Mouse (Mus musculus): ENCODE data around the gene Def6. TPM values are rescaled to one million over a fixed set of nuclear protein-coding genes. Genes with fewer than 3 reads are reported as not detected.
A peak's percentile ranks its signal among the peaks of the same experiment; 100 is the strongest.

Def6 gene
- polyA plus RNA-seq, 1 experiment from 2014 or later: 2.9 TPM

GRCm38 (mm10) chr17:28240846-28241245 lies 33.3 kb downstream of the Def6 start:
- Histone ChIP-seq H3K4me3 (ENCODE audit: low read depth, low read length) (no peak overlapping the region), H3K9me3 (ENCODE audit: control insufficient read depth, low read length) (no peaks in the 10 kb centered on the region), H3K27me3 (ENCODE audit: control insufficient read depth, insufficient read depth, low read length) (no peaks in the 10 kb centered on the region), H3K4me2 (replicated peaks; ENCODE audit: low read depth, low read length) (no peak overlapping the region), H3K27ac (ENCODE audit: low read depth, low read length) (no peak overlapping the region), H3K9ac (ENCODE audit: low read depth, low read length) (no peak overlapping the region), H3K4me1 (replicated peaks; ENCODE audit: control insufficient read depth, insufficient read depth, low read length) (no peaks in the 10 kb centered on the region), H3K36me3 (ENCODE audit: control insufficient read depth, insufficient read depth, low read length) (no peaks in the 10 kb centered on the region)
- DNase-seq (ENCODE audit: low spot score) (no peak), ATAC-seq (ENCODE audit: low FRiP score) (no peak)
- WGBS: 94% methylated on average over 5 of the region's 5 CpGs

DNA sequence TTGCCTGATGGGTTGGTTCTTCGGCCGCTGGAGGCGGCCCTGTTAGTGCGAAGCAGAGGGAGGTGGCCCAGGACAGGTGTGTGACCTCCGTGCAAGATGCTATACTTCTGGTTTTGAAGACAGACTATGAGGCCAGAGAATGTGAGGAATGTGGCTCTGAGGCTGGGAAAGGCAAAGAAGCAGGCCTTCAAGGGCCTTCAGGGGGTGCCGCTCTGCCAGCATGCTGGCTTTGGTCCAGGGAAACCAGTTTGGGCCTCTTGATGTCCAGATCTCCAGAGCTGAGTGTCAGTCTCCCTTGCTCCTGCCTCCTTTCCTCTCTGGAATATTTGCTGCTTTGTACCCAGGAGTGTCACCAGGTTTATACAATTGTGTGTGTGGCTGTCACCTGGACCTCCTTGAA lies 34.7 kb downstream of the Def6 start:
- H3K4me3 ChIP-seq (ENCODE audit: low read depth, low read length): no peak overlapping the region
- 89% methylated on average over 6 of the region's 6 CpGs for WGBS
- no peaks in the 10 kb centered on the region for H3K36me3 ChIP-seq (ENCODE audit: control insufficient read depth, insufficient read depth, low read length)
- DNase-seq (ENCODE audit: low spot score) (no peak), ATAC-seq (ENCODE audit: low FRiP score) (no peak)
- H3K27me3 ChIP-seq (ENCODE audit: control insufficient read depth, insufficient read depth, low read length): no peaks in the 10 kb centered on the region
- no peak overlapping the region for H3K9ac ChIP-seq (ENCODE audit: low read depth, low read length)
- no peak overlapping the region for H3K27ac ChIP-seq (ENCODE audit: low read depth, low read length)
- H3K4me2 ChIP-seq (replicated peaks; ENCODE audit: low read depth, low read length): no peak overlapping the region
- H3K4me1 ChIP-seq (replicated peaks; ENCODE audit: control insufficient read depth, insufficient read depth, low read length): no peaks in the 10 kb centered on the region
- no peaks in the 10 kb centered on the region for H3K9me3 ChIP-seq (ENCODE audit: control insufficient read depth, low read length)

GRCm38 (mm10) chr17:28244214-28244613 lies 36.6 kb downstream of the Def6 start:
- no peaks in the 10 kb centered on the region for H3K9me3 ChIP-seq (ENCODE audit: control insufficient read depth, low read length)
- no peak for ATAC-seq (ENCODE audit: low FRiP score)
- H3K36me3 ChIP-seq (ENCODE audit: control insufficient read depth, insufficient read depth, low read length): no peaks in the 10 kb centered on the region
- DNase-seq (ENCODE audit: low spot score): no peak
- H3K9ac ChIP-seq (ENCODE audit: low read depth, low read length): no peak overlapping the region
- H3K27ac ChIP-seq (ENCODE audit: low read depth, low read length): peak overlapping the region; percentile 24; the same call in 1 of the 2 replicates
- WGBS: 80% methylated on average over 6 of the region's 6 CpGs
- no peak overlapping the region for H3K4me2 ChIP-seq (replicated peaks; ENCODE audit: low read depth, low read length)
- no peaks in the 10 kb centered on the region for H3K4me1 ChIP-seq (replicated peaks; ENCODE audit: control insufficient read depth, insufficient read depth, low read length)
- no peak overlapping the region for H3K4me3 ChIP-seq (ENCODE audit: low read depth, low read length)
- no peaks in the 10 kb centered on the region for H3K27me3 ChIP-seq (ENCODE audit: control insufficient read depth, insufficient read depth, low read length)

DNA sequence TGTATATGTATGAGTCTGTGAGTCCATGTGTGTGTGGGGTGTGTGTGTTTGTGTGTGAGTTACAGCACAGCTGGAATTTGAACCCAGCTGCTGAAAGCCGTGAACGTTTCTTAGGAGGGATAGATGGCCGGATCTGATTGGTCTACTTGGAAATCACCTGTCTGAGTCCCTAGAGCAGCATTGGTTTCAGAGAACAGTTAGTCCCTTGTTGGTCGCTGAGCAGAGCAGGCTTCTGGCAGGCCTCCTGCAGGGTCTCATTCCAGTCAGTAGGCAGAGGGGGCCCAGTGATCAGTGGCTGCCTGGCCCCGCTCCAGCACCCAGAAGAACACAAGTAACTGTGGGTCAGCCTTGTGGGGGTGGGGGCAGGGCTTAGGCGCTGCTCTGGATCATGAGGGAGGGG lies 37.1 kb downstream of the Def6 start:
- no peak for ATAC-seq (ENCODE audit: low FRiP score)

GRCm38 (mm10) chr17:28246640-28247039 lies 39.1 kb downstream of the Def6 start:
- H3K36me3 ChIP-seq (ENCODE audit: control insufficient read depth, insufficient read depth, low read length): no peaks in the 10 kb centered on the region
- no peak overlapping the region for H3K4me2 ChIP-seq (replicated peaks; ENCODE audit: low read depth, low read length)
- H3K9ac ChIP-seq (ENCODE audit: low read depth, low read length): no peak overlapping the region
- no peaks in the 10 kb centered on the region for H3K4me1 ChIP-seq (replicated peaks; ENCODE audit: control insufficient read depth, insufficient read depth, low read length)
- no peaks in the 10 kb centered on the region for H3K27me3 ChIP-seq (ENCODE audit: control insufficient read depth, insufficient read depth, low read length)
- ATAC-seq (ENCODE audit: low FRiP score): no peak
- no peak overlapping the region for H3K27ac ChIP-seq (ENCODE audit: low read depth, low read length)
- WGBS: 80% methylated on average over 11 of the region's 11 CpGs
- no peak for DNase-seq (ENCODE audit: low spot score)
- no peak overlapping the region for H3K4me3 ChIP-seq (ENCODE audit: low read depth, low read length)
- H3K9me3 ChIP-seq (ENCODE audit: control insufficient read depth, low read length): no peaks in the 10 kb centered on the region

More for the DNA sequence above, 37.1 kb downstream of the Def6 start:
- no peaks in the 10 kb centered on the region for H3K9me3 ChIP-seq (ENCODE audit: control insufficient read depth, low read length)
- H3K36me3 ChIP-seq (ENCODE audit: control insufficient read depth, insufficient read depth, low read length): no peaks in the 10 kb centered on the region
- no peak overlapping the region for H3K4me2 ChIP-seq (replicated peaks; ENCODE audit: low read depth, low read length)
- no peaks in the 10 kb centered on the region for H3K4me1 ChIP-seq (replicated peaks; ENCODE audit: control insufficient read depth, insufficient read depth, low read length)
- no peak overlapping the region for H3K4me3 ChIP-seq (ENCODE audit: low read depth, low read length)
- H3K27ac ChIP-seq (ENCODE audit: low read depth, low read length): peak overlapping the region; percentile 24; the same call in 1 of the 2 replicates
- DNase-seq (ENCODE audit: low spot score): no peak
- no peaks in the 10 kb centered on the region for H3K27me3 ChIP-seq (ENCODE audit: control insufficient read depth, insufficient read depth, low read length)
- 47% methylated on average over 6 of the region's 6 CpGs for WGBS
- no peak overlapping the region for H3K9ac ChIP-seq (ENCODE audit: low read depth, low read length)

GRCm38 (mm10) chr17:28247613-28248012 lies 40.0 kb downstream of the Def6 start:
- Histone ChIP-seq H3K27me3 (ENCODE audit: control insufficient read depth, insufficient read depth, low read length) (no peaks in the 10 kb centered on the region), H3K9ac (ENCODE audit: low read depth, low read length) (no peak overlapping the region), H3K9me3 (ENCODE audit: control insufficient read depth, low read length) (no peaks in the 10 kb centered on the region), H3K36me3 (ENCODE audit: control insufficient read depth, insufficient read depth, low read length) (no peaks in the 10 kb centered on the region), H3K4me2 (replicated peaks; ENCODE audit: low read depth, low read length) (no peak overlapping the region), H3K4me1 (replicated peaks; ENCODE audit: control insufficient read depth, insufficient read depth, low read length) (no peaks in the 10 kb centered on the region), H3K4me3 (ENCODE audit: low read depth, low read length) (no peak overlapping the region), H3K27ac (ENCODE audit: low read depth, low read length) (no peak overlapping the region)
- no peak for ATAC-seq (ENCODE audit: low FRiP score)
- 65% methylated on average over 6 of the region's 6 CpGs for WGBS
- DNase-seq (ENCODE audit: low spot score): no peak

DNA sequence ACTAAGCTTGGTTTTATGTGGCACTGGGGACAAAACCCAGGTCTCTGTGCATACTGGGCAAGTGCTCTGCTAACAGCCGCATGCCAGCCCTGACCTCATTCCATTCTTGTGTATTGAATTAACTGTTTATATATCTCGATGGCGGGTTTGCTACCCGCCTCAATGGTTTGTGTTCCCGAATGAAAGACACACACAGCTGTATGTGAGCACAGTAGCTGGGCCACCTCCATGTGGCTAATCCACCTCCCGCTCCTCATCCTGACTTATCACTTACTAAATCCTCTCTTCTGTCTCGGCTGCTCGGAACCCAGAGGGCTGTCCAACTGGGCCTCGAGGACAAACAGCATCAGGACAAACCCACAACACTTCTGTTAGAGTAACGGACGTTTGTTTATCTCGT lies 41.5 kb downstream of the Def6 start:
- no peak overlapping the region for H3K4me3 ChIP-seq (ENCODE audit: low read depth, low read length)
- H3K27ac ChIP-seq (ENCODE audit: low read depth, low read length): no peak overlapping the region
- no peak overlapping the region for H3K4me2 ChIP-seq (replicated peaks; ENCODE audit: low read depth, low read length)
- ATAC-seq (ENCODE audit: low FRiP score): no peak
- H3K9ac ChIP-seq (ENCODE audit: low read depth, low read length): 0 out of 2 replicates have a peak overlapping the region, but pooled peaks have one; percentile 11
- H3K27me3 ChIP-seq (ENCODE audit: control insufficient read depth, insufficient read depth, low read length): no peaks in the 10 kb centered on the region
- H3K4me1 ChIP-seq (replicated peaks; ENCODE audit: control insufficient read depth, insufficient read depth, low read length): no peaks in the 10 kb centered on the region
- no peak for DNase-seq (ENCODE audit: low spot score)
- H3K36me3 ChIP-seq (ENCODE audit: control insufficient read depth, insufficient read depth, low read length): no peaks in the 10 kb centered on the region
- no peaks in the 10 kb centered on the region for H3K9me3 ChIP-seq (ENCODE audit: control insufficient read depth, low read length)
- 87% methylated on average over 12 of the region's 12 CpGs for WGBS

DNA sequence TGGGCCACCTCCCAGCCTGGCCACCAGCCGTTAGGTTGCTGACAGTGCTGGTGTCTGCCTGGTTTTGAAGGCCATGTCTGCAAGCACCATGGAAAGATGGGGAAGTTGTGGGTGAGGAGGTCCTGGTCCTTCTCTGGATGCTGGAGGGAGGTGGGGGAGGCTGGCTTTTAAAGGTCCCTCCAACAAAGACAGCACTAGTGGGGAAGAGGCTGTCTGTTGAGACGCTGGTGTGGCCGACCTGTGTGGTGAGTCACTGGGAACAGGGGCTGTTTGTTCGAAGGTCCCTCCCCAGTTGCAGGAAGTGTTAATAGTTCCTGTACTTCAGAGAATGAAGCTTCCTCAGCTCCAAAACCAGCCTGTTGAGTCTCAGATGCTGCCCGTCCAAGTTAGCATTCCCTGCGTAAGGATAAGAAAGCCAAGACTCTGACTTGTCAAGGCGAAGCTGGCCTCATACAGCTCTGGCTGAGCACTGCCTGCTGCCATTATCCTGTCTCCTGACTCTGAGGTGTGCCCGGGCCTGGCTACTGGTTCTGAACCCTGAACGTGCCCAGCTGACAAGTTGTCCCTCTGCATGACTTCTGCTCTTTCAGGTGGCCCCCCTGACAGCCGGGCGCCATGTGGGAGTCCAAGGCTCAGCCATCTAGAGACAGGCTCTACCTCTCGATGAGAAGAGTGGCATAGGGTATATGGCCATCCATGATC lies 44.2 kb downstream of the Def6 start:
- no peaks in the 10 kb centered on the region for H3K9me3 ChIP-seq (ENCODE audit: control insufficient read depth, low read length)
- no peak for DNase-seq (ENCODE audit: low spot score)
- no peaks in the 10 kb centered on the region for H3K4me1 ChIP-seq (replicated peaks; ENCODE audit: control insufficient read depth, insufficient read depth, low read length)
- ATAC-seq (ENCODE audit: low FRiP score): no peak
- H3K4me2 ChIP-seq (replicated peaks; ENCODE audit: low read depth, low read length): no peak overlapping the region
- no peaks in the 10 kb centered on the region for H3K27me3 ChIP-seq (ENCODE audit: control insufficient read depth, insufficient read depth, low read length)
- 88% methylated on average over 12 of the region's 12 CpGs for WGBS
- H3K36me3 ChIP-seq (ENCODE audit: control insufficient read depth, insufficient read depth, low read length): no peaks in the 10 kb centered on the region
- H3K9ac ChIP-seq (ENCODE audit: low read depth, low read length): no peak overlapping the region
- H3K27ac ChIP-seq (ENCODE audit: low read depth, low read length): no peak overlapping the region
- no peak overlapping the region for H3K4me3 ChIP-seq (ENCODE audit: low read depth, low read length)

- Histone ChIP-seq H3K4me2 (replicated peaks; ENCODE audit: low read depth, low read length) (no peak overlapping the region), H3K9ac (ENCODE audit: low read depth, low read length) (no peak overlapping the region), H3K4me3 (ENCODE audit: low read depth, low read length) (no peak overlapping the region), H3K27ac (ENCODE audit: low read depth, low read length) (no peak overlapping the region), H3K36me3 (ENCODE audit: control insufficient read depth, insufficient read depth, low read length) (no peaks in the 10 kb centered on the region), H3K4me1 (replicated peaks; ENCODE audit: control insufficient read depth, insufficient read depth, low read length) (no peaks in the 10 kb centered on the region), H3K9me3 (ENCODE audit: control insufficient read depth, low read length) (no peaks in the 10 kb centered on the region), H3K27me3 (ENCODE audit: control insufficient read depth, insufficient read depth, low read length) (no peaks in the 10 kb centered on the region)
- 88% methylated on average over 5 of the region's 5 CpGs for WGBS
- no peak for DNase-seq (ENCODE audit: low spot score)
- no peak for ATAC-seq (ENCODE audit: low FRiP score)
These were observed 44.7 kb downstream of the Def6 start for GRCm38 (mm10) chr17:28252281-28252648.
